Mouse (Mus musculus) mesoderm, embryonic 11.5 days (tissue): ENCODE data around the gene C1s1.
"Not testable (repeated sequence)": the region's sequence is repeated elsewhere in the genome, so short reads cannot be mapped to it uniquely, and the experiment has no call there.

ENCODE experiments used
- DNase-seq: peaks from one replicate; pipeline ENCODE4 v3.0.0-alpha.2; 2012; ENCODE audit warnings: low read depth, low spot score

The C1s1 gene

DNA sequence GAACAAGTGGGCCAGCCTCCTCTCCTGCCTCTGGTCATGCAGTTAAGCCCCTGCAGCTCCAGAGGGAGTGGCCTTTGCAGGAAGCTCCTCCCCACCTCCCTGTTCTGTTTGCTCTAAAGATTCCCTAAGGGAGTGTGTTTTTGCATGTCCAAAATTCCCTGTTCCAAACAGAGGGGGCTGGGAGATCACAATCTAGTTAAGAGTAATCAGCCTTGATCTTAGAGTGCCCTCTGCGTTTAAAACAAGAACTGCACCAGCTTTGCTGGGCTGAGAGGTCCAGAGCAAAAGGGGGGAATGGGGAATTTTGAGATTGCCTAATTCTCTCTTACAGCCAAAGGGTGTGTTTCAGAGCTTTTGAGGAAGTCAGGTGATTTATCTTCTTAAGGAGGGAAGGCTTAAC is at the start of gene C1s1:
TSS of gene C1s1 (minus strand) at position 76 of the 400 bp plus-strand sequence.
- peak; percentile 23 for DNase-seq

DNA sequence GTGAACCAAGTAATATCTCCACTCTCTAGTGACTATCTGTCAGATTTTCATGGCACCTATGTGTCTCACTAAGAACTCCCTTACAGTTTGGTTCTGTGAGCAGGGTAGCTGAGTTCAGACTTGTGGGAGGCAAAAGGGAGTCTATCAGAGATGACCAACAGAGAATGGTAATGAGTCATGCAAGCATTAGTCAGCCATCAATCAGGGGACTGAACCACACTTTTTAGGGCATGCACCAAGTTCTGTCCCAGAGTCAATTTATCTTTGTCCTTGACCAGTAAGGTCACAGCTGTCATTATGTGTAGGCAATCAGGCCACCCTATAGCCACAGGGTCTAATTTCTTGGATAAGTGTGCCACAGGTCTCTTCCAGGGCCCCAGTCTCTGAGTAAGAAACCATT is 46.6 kb upstream of the C1s1 start:
- DNase-seq: no peak

DNA sequence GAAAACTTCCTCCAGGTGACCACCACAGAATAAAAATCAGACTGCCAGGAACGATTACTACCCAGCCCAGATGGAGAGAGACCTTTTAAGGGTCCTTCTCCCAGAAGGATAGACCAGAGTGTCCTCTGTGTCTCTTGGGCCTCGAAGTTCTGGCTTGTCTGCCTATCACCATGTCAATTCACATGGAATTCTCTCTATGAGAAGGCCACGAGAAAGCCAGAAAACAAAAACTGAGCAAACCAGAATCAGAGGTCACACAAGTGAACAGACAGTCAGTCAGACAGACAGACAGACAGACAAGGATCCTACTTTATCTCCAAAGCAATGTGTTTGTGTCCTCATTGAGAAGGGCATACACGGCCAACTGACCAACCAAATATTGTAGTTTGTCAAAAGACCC is 44.1 kb upstream of the C1s1 start:
- DNase-seq: no peak

DNA sequence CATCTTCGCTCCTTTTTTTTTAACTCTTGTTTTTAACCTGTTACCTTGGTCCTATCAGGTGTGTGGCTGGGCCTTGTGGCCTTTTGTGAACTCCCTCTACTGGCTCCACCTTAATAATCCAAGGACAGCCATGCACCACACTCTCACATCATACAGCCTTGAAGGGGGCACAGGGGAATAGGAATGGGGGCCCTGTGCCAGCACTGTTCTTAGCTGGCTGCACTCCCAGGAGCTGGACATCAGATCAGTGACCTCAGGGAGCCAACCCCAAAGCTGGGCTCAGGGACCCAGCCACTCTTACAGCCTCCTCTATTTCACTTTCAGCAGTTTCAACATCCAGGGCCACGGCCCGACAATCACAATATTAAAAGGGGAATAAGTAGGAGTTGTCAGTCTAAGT is 43.6 kb upstream of the C1s1 start:
- no peak for DNase-seq

DNA sequence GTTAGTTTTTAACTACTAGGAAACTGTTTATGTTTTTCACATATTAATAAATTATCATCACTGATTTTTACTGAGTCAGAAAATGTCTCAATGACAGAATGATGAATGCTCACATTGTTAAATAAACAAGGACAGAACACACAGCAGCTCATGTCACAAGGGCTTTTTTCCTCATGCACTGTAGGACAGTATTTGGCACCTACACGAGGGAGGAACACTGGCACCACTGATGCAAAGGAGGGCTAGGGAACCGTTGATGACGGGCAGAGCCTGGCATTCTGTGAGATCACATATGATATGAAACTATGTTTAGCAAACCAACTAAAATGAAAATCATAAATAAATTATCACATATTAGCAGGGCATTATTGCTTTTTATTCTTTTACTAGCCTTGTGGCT is 42.8 kb upstream of the C1s1 start:
- no peak for DNase-seq

DNA sequence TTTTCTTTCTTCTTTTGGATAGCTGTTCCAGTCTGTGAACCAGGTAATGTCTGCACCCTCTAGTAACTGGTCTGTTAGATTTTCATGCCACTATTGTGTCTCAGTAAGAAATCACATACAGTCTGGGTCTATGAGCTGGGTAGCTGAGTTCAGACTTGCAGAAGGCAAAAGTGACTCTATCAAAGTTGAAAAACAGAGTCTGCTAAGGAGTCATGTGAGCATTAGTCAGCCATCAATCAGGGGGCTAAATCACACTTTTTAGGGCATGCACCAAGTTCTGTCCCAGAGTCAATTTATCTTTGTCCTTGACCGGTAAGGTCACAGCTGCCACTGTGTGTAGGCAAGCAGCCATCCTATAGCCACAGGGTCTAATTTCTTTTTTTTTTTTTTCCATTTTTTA is 40.1 kb upstream of the C1s1 start:
- no peak for DNase-seq

DNA sequence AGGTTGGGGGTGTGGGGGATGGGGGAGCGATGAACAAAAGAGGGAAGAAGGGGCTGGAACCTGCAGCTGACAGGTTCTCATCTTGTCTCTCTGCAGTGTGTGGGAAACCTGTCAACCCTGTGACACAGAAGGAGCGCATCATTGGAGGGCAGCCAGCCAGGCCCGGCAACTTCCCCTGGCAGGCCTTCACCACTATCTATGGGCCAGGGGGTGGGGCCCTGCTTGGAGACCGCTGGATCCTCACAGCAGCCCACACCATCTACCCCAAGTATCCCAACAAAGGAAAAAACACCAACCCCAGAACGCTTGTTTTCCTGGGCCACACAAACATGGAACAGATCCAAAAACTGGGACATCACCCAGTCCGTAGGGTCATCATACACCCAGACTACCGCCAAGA is 38.0 kb upstream of the C1s1 start:
- not testable (repeated sequence) for DNase-seq

DNA sequence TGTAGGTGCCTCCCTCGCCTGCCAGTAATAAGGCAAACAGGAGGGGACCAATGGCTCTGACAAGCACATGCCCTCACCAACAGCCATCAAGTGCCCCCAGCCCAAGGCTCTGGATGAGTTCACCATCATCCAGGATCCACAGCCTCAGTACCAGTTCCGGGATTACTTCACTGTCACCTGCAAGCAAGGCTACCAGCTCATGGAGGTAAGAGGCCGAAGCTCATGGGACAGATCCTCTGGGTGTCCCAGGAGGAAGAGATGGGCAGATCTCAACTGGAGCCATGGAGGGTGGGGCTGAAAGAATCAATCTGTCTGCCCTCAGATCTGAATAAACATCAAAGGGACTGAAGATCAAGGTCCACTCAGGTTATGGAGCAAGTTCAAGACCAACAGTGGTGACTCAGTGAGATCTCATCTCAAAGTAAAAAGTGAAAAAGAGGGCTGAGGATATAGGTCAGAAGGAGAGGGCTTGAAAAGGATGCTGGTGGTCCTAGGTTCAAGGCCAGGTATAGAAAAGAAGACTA is 33.1 kb upstream of the C1s1 start:
- not testable (repeated sequence) for DNase-seq

DNA sequence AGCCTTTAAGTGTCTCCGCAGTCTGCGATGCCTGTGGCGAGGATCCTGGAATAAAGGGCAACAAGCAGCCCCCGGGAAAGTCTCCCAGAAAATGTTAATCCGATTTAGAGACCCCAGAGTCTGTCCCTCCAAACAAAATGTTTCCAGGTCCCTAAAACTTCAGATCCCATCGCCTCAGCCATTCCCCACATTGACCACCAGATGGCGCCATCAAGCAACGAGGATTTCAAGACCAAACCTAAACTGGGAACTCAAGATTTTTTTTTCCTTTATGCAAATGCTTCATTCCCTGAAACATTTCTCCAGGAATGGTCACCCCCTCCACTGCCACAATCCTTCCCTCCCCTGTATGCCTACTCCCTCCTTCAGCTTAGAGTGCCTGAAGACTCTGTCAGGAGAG is 27.9 kb upstream of the C1s1 start, which contains the start of gene C1rb:
TSS of gene C1rb (plus strand) at position 269 of the 400 bp plus-strand sequence.
- peak; percentile 85 for DNase-seq

DNA sequence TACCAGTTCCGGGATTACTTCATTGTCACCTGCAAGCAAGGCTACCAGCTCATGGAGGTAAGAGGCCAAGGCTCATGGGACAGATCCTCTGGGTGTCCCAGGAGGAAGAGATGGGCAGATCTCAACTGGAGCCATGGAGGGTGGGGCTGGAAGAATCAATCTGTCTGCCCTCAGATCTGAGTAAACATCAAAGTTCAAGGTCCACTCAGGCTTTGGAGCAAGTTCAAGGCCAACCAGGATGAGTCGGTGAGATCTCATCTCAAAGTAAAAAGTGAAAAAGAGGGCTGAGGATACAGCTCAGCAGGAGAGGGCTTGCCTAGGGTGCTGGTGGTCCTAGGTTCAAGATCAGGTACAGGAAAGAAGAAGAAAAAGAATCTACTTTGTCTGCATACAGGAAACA is 19.5 kb upstream of the C1s1 start:
- not testable (repeated sequence) for DNase-seq

DNA sequence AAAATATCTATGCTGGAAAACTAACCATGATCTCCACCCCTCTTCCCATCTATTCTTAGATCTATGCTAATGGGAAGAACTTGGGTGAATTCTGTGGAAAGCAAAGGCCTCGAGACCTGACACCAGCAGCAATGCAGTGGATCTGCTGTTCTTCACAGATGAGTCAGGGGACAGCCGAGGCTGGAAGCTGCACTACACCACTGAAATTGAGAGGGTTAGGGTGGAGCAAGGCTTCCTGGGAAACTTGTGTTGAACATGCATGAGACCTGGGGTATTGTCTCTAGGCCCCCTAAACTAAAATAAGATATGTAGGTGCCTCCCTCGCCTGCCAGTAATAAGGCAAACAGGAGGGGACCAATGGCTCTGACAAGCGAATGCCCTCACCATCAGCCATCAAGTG is 19.0 kb upstream of the C1s1 start:
- DNase-seq: not testable (repeated sequence)

DNA sequence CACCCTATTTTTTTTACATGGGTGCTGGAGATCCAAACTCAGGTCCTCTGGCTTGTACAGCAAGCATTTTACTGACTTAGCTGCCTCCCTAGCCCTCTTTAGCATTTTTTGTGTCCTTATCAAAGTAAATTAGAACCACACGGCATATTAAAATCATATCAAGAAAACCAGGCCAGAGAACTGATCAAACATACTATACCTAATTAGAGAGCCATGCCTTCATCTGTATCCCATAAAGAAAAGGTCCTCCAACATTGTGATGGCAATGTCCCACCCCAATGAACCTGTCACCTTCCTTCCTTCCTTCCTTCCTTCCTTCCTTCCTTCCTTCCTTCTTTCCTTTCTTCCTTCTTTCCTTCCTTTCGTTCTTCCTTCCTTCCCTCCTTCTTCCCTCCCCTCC is 13.8 kb upstream of the C1s1 start:
- DNase-seq: not testable (repeated sequence)

DNA sequence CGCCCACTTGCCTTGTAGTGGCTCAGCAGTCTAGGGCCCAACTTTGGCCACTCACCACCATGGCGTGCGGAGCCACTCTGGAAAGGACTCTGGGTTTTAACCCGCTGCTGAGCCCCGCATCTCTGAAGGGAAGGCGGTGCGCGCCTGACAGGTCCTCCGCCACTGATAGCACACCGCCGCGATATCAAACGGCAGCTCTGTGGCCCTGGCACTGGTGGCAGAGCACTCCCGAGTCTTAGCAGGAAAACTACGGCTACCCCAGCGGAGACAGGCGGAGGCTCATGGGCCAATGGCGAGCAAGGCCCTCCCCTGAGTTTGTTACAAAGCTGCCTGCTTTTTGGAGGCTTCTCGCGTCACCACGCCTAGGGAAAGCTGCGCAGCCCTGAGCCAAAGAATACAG is 10.6 kb upstream of the C1s1 start:
- no peak for DNase-seq

DNA sequence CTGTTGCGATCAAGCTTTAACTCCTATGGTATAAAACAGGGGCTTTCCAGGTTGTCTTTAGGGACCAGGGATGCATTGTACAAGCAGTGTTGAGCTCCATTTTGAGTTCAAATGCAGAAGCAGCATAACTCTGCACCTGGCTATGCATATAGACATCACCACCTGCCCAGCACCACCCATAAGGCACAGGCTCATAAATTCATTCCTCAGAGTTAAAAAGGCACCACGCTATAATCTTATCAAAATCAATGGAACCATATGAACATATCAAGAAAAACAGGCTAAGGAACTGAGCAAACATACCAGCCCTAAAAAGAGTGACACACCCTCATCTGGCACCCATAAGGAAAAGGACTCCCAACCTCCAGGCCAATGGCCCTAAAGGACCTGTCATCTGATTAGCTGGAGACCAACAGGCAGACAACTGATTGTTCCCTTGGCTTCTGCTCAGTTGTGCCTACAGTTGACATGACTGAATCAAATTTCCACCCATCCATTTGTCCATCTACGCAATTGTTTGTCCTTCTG is 6.9 kb upstream of the C1s1 start:
- no peak for DNase-seq

DNA sequence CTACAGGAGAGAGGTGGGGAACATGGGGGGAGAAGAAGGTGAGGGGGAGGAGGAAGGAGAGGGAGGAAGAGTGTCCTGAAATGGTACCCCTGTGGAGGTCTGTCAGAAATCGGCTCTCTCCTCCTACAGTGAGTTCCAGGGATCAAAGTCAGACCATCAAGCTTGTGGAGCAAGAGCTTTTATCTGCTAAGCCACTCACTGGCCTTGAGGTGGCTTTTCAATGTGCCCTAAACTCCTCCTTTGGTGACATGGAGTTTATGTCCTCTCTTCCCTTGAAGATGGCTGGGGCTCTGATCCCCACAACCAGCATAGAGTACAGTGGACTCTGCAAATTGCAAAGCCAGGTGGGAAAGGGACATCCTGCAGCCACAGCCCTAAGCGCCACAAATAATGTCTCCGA is 5.8 kb upstream of the C1s1 start:
- DNase-seq: not testable (repeated sequence)

DNA sequence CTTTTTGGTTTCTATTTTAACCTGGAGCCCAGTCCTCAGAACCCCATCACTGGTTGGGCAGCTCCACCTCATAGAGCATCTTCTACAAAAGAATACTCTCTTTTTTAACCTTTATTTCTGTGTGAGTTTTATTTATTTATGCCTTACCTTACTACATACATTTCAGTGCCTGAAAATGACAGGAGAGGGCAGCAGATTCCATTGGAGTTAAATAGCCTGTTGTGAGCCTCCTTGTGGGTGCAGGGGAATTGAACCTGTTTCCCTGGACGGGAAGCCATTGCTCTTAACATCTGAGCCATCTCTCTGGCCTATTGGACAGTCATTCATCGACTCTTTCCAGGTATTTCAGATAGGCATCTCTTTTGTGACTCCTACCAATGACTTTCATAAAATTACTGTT is 3.3 kb upstream of the C1s1 start:
- no peak for DNase-seq

DNA sequence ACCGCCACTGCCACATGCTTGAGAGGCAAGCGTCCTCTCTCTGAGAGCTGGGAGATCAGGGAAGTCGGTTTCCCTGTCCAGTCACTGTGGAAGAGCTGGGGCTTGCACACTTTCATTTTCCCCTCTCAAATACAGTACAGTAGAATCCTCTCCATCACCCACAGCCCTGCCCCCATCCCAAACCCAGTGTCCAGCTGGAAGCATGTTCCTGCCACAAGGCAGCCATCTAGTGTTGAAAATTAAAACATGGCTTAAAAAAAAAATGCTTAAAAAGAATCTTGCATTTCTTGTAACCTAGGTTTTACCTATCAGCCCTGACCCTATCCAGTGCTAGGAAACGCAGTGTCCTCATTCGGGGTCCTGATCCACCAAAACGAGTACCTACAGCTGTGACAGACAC is 2.3 kb upstream of the C1s1 start:
- DNase-seq: no peak

DNA sequence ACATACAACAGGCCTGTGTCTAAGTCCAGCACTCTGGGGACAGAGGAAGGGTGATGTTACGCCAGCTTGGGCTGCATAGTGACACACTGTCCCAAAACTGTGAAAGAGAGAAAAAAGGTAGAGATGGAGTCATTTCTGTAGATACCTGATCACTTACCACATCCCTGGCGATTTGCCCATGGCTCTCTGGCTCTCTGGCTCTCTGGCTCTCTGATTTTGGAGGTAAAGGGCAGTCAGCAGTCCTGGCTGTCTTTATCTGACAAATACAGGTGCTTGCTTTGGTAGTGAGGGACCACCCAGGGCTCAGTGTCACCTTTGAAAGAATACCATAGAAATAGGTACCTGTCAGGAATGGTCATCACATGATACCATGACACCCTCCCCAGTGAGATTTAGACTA is 983 bp downstream of the C1s1 start:
- DNase-seq: not testable (repeated sequence)

DNA sequence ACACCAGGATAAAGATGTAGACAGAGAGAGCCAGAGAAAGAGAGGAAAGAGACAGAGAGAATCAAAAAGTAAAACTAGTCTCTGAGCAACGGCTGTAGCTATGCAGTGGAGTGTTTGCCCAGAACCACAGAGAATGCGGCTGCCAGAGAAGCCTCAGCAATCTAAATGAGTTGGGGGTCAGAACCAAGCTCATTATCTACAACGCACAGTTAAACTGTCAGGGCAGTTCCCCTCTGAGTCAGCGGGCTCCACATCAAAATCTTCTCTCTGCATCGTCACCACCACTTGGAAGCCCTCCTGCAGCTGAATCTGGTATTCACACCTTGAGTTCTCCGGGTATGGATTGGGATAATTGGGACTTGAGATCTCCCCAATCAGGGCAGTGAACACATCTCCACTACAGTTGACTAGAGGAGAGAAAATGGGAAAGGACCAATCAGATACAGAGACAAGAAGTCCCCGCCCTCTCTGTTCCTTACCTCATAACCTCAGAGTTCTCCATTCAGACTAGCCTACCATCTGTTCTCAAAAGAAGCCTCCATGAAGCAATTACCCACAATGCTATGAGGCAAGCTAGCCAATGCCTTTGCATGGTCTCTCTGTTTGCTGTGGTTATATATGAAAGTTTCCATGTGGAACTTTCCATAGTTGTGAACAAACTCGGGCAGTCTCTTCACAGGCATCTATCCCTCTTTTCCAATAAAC is 5.9 kb downstream of the C1s1 start:
- not testable (repeated sequence) for DNase-seq

DNA sequence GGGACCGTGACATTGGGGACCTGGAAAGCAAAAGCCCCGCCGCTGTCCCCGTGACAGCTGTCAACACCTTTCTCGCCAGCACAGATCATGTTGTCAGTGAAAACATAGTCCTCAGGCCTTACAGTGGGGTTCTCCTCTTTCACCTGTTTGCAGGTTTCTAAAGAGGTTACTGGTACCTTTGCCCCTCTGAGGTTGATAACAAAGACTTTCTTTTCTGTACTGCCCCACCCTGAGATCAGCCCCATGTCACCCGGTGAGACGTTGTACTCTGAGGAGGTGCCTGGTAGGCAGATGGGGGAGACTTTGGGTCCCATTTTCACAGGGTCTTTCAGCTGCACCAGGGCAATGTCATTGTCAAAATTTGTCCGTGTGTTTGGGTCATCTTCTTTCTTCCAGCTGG is 11.1 kb downstream of the C1s1 start:
- no peak for DNase-seq

DNA sequence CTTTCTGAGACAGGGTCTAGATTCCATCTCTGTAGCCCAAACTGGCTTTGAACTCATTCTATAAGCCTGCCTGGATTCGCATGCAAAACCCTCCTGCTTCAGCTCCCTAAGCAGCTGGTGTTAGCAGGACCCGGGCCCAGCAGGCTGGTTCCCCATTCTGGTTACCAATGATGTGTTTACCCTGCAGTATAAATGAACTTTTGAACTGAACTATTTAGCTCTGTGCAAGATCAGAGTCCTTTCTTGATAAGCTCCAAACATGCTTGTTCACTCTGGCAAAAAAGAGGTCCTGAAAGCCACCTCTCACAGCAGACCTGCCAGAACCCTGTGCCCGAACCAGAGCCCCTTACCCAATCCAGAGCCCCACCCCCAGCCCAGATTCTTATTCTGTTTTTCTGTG is 14.3 kb downstream of the C1s1 start:
- DNase-seq: no peak

DNA sequence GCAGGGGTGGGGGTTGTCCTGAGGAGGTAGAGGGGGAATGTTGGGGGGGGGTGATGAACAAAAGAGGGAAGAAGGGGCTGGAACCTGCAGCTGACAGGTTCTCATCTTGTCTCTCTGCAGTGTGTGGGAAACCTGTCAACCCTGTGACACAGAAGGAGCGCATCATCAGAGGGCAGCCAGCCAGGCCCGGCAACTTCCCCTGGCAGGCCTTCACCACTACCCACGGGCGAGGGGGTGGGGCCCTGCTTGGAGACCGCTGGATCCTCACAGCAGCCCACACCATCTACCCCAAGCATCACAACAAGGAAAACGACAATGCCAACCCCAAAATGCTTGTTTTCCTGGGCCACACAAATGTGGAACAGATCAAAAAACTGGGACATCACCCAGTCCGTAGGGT is 20.1 kb downstream of the C1s1 start:
- not testable (repeated sequence) for DNase-seq

DNA sequence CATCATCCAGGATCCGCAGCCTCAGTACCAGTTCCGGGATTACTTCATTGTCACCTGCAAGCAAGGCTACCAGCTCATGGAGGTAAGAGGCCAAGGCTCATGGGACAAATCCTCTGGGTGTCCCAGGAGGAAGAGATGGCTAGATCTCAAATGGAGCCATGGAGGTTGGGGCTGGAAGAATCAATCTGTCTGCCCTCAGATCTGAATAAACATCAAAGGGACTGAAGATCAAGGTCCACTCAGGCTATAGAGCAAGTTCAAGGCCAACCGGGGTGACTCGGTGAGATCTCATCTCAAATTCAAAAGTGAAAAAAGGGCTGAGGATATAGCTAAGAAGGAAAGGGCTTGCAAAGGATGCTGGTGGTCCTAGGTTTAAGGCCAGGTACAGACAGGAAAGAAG is 24.4 kb downstream of the C1s1 start:
- DNase-seq: not testable (repeated sequence)
